Mouse (Mus musculus) thymus, adult 2 months (tissue): ENCODE results near the gene Ube2k. TPM values are rescaled to one million over a fixed set of nuclear protein-coding genes. Genes with fewer than 3 reads are reported as not detected.

Experiments used
- DNase-seq: peaks from one replicate; pipeline ENCODE4 v3.0.0; 2021
- H3K27ac ChIP-seq: fragments of 200-500 bp; 2 replicates; pipeline ENCODE4 v1.5.1; 2012; ENCODE audit warnings: low read length, control low read depth; ENCODE audit not compliant: control insufficient read depth, insufficient read depth
- H3K27me3 ChIP-seq: fragments of 200-500 bp; 2 replicates; pipeline ENCODE4 v1.6.1; 2012; ENCODE audit warnings: mild to moderate bottlenecking, low read length, moderate library complexity, mixed read lengths; ENCODE audit not compliant: control insufficient read depth, insufficient read depth
- H3K36me3 ChIP-seq: fragments of 200-500 bp; 2 replicates; pipeline ENCODE4 v1.6.1; 2012; ENCODE audit warnings: mild to moderate bottlenecking, low read length, moderate library complexity; ENCODE audit not compliant: control insufficient read depth, insufficient read depth
- H3K4me1 ChIP-seq: fragments of 200-500 bp; replicated peaks from 2 replicates; pipeline ENCODE4 v1.6.1; 2012; ENCODE audit warnings: low read length; ENCODE audit not compliant: control insufficient read depth, insufficient read depth
- H3K4me3 ChIP-seq: fragments of 200-500 bp; 2 replicates; pipeline ENCODE4 v1.5.1; 2012; ENCODE audit warnings: mild to moderate bottlenecking, low read length, control low read depth, moderate library complexity; ENCODE audit not compliant: control insufficient read depth, insufficient read depth
- CTCF ChIP-seq: fragments of 200-500 bp; IDR thresholded peaks from 2 replicates; pipeline ENCODE4 v1.5.1; 2012; ENCODE audit warnings: mild to moderate bottlenecking, control low read depth, low read length, moderate library complexity, borderline replicate concordance; ENCODE audit not compliant: control insufficient read depth, poor library complexity, insufficient read depth; ENCODE audit errors: extremely low read depth
- POLR2A ChIP-seq: fragments of 200-500 bp; IDR thresholded peaks from 2 replicates; pipeline ENCODE4 v1.6.1; 2012; ENCODE audit warnings: mild to moderate bottlenecking, low read length, control low read depth, moderate library complexity; ENCODE audit not compliant: control insufficient read depth, poor library complexity, insufficient read depth; ENCODE audit errors: extremely low read depth
- WGBS: fragments of 180-500 bp; shearing (Covaris S2); methylation state at CpG from one replicate; pipeline ENCODE4 v1.1.7; 2018; 5-methylcytosine and 5-hydroxymethylcytosine counted together
- polyA plus RNA-seq: library from polyadenylated mRNA; depleted of rRNA; stranded (reverse); fragments of >200 nt; gene quantifications from 2 replicates; pipeline ENCODE4 v1.2.3, GENCODE M21; 2012

Gene Ube2k
- polyA plus RNA-seq, 1 experiment, result 21.7 TPM

- no peak for TF ChIP-seq CTCF
- no peak for TF ChIP-seq POLR2A
- H3K27ac ChIP-seq, result no peak overlapping the region
- H3K27me3 ChIP-seq, result no peaks in the 10 kb centered on the region
- H3K4me3 ChIP-seq, result no peak overlapping the region
- no peaks in the 10 kb centered on the region for H3K4me1 ChIP-seq
- no peak for DNase-seq
- 93% methylated on average over 7 of the region's 7 CpGs for WGBS
- H3K36me3 ChIP-seq, result no peaks in the 10 kb centered on the region
Observed at GRCm38 (mm10) chr5:65500231-65500630, 36.8 kb upstream of the Ube2k start.

- no peak for DNase-seq
- Histone ChIP-seq H3K27ac (no peak overlapping the region), H3K36me3 (no peaks in the 10 kb centered on the region), H3K4me3 (no peak overlapping the region), H3K27me3 (no peaks in the 10 kb centered on the region), H3K4me1 (0 out of 2 replicates have a peak, but pooled peaks cover 2% of the 10 kb centered on the region)
- WGBS, result 96% methylated on average over 9 of the region's 9 CpGs
- no peak for TF ChIP-seq CTCF
Observed at GRCm38 (mm10) chr5:65501407-65501806, 35.6 kb upstream of the Ube2k start.

GRCm38 (mm10) chr5:65505786-65506185 is 31.2 kb upstream of the Ube2k start:
- 31% methylated on average over 8 of the region's 8 CpGs for WGBS

GRCm38 (mm10) chr5:65508395-65508794 is 28.6 kb upstream of the Ube2k start:
- TF ChIP-seq POLR2A, result no peak
- no peak for TF ChIP-seq CTCF
- H3K4me3 ChIP-seq, result no peak overlapping the region
- no peak for DNase-seq
- H3K27ac ChIP-seq, result no peak overlapping the region
- WGBS, result 91% methylated on average over 8 of the region's 8 CpGs
- no peaks in the 10 kb centered on the region for H3K27me3 ChIP-seq
- H3K4me1 ChIP-seq, result 0 out of 2 replicates have a peak, but pooled peaks cover 2% of the 10 kb centered on the region
- H3K36me3 ChIP-seq, result no peaks in the 10 kb centered on the region

More at GRCm38 (mm10) chr5:65505786-65506185, 31.2 kb upstream of the Ube2k start:
- H3K27me3 ChIP-seq, result no peaks in the 10 kb centered on the region
- no peaks in the 10 kb centered on the region for H3K36me3 ChIP-seq
- H3K4me3 ChIP-seq, result no peak overlapping the region
- peak; percentile 53 for DNase-seq
- H3K4me1 ChIP-seq, result 0 out of 2 replicates have a peak, but pooled peaks cover 2% of the 10 kb centered on the region
- H3K27ac ChIP-seq, result no peak overlapping the region
- no peak for TF ChIP-seq CTCF
- no peak for TF ChIP-seq POLR2A

GRCm38 (mm10) chr5:65513506-65513905 is 23.5 kb upstream of the Ube2k start:
- WGBS, result 78% methylated on average over 3 of the region's 3 CpGs
- H3K27ac ChIP-seq, result no peak overlapping the region
- H3K4me1 ChIP-seq, result no peaks in the 10 kb centered on the region
- H3K27me3 ChIP-seq, result no peaks in the 10 kb centered on the region
- no peak for DNase-seq
- H3K4me3 ChIP-seq, result no peak overlapping the region
- no peaks in the 10 kb centered on the region for H3K36me3 ChIP-seq
- TF ChIP-seq CTCF (no peak), POLR2A (no peak)

- no peaks in the 10 kb centered on the region for H3K4me1 ChIP-seq
- TF ChIP-seq CTCF, result no peak
- TF ChIP-seq POLR2A, result no peak
- WGBS, result 3% methylated on average over 5 of the region's 5 CpGs
- no peaks in the 10 kb centered on the region for H3K36me3 ChIP-seq
- H3K4me3 ChIP-seq, result no peak overlapping the region
- H3K27ac ChIP-seq, result no peak overlapping the region
- peak; percentile 14 for DNase-seq
- no peaks in the 10 kb centered on the region for H3K27me3 ChIP-seq
Observed at GRCm38 (mm10) chr5:65514635-65515278, 22.3 kb upstream of the Ube2k start.

- no peak for TF ChIP-seq CTCF
- TF ChIP-seq POLR2A, result no peak
- 98% methylated on average over 1 of the region's 1 CpGs for WGBS
- Histone ChIP-seq H3K27me3 (no peaks in the 10 kb centered on the region), H3K4me1 (no peaks in the 10 kb centered on the region), H3K36me3 (no peaks in the 10 kb centered on the region), H3K4me3 (no peak overlapping the region), H3K27ac (no peak overlapping the region)
- DNase-seq, result peak; percentile 16
Observed at GRCm38 (mm10) chr5:65521803-65522202, 15.2 kb upstream of the Ube2k start.
